Mouse (Mus musculus) midbrain, embryonic 15.5 days (tissue): ENCODE results near the gene Pdlim7. TPM values are rescaled to one million over a fixed set of nuclear protein-coding genes. Genes with fewer than 3 reads are reported as not detected.

Experiments
- ATAC-seq: fragments of 200-750 bp; cut with Nextera tagmentation; replicated peaks from 2 replicates; pipeline ENCODE4 v1.8.0; 2017; ENCODE audit warnings: moderate TSS enrichment
- H3K27ac ChIP-seq: fragments of 300-500 bp; sonication (generic); 2 replicates; pipeline ENCODE4 v1.5.1; 2015; ENCODE audit warnings: mild to moderate bottlenecking, inconsistent platforms
- H3K27me3 ChIP-seq: fragments of 300-500 bp; sonication (generic); replicated peaks from 2 replicates; pipeline ENCODE4 v1.6.1; 2015; ENCODE audit warnings: inconsistent platforms
- H3K36me3 ChIP-seq: fragments of 300-500 bp; sonication (generic); replicated peaks from 2 replicates; pipeline ENCODE4 v1.6.1; 2015; ENCODE audit warnings: inconsistent platforms
- H3K4me1 ChIP-seq: fragments of 300-500 bp; sonication (generic); 2 replicates; pipeline ENCODE4 v1.6.1; 2015; ENCODE audit warnings: inconsistent platforms
- H3K4me2 ChIP-seq: fragments of 300-500 bp; sonication (generic); 2 replicates; pipeline ENCODE4 v1.6.1; 2015; ENCODE audit warnings: inconsistent platforms, mild to moderate bottlenecking, moderate library complexity
- H3K4me3 ChIP-seq: fragments of 300-500 bp; sonication (generic); 2 replicates; pipeline ENCODE4 v1.5.1; 2015; ENCODE audit warnings: mild to moderate bottlenecking, inconsistent platforms
- H3K9ac ChIP-seq: fragments of 300-500 bp; sonication (generic); 2 replicates; pipeline ENCODE4 v1.6.1; 2015; ENCODE audit warnings: mild to moderate bottlenecking, inconsistent platforms
- H3K9me3 ChIP-seq: fragments of 300-500 bp; sonication (generic); 2 replicates; pipeline ENCODE4 v1.6.1; 2016; ENCODE audit warnings: inconsistent platforms
- WGBS: fragments of 180-500 bp; shearing (Covaris S2); methylation state at CpG from one replicate; pipeline ENCODE4 v1.1.7; 2015; ENCODE audit warnings: mixed read lengths; 5-methylcytosine and 5-hydroxymethylcytosine counted together
- polyA plus RNA-seq: library from polyadenylated mRNA; unstranded; fragments of >200 nt; fragmentation: Nextera tagmentation; extraction: Ambion mirVana; gene quantifications from 2 replicates; pipeline ENCODE4 v1.2.1, GENCODE M21; 2015

The Pdlim7 gene
- polyA plus RNA-seq, 1 experiment from 2014 or later, result 171 TPM

DNA sequence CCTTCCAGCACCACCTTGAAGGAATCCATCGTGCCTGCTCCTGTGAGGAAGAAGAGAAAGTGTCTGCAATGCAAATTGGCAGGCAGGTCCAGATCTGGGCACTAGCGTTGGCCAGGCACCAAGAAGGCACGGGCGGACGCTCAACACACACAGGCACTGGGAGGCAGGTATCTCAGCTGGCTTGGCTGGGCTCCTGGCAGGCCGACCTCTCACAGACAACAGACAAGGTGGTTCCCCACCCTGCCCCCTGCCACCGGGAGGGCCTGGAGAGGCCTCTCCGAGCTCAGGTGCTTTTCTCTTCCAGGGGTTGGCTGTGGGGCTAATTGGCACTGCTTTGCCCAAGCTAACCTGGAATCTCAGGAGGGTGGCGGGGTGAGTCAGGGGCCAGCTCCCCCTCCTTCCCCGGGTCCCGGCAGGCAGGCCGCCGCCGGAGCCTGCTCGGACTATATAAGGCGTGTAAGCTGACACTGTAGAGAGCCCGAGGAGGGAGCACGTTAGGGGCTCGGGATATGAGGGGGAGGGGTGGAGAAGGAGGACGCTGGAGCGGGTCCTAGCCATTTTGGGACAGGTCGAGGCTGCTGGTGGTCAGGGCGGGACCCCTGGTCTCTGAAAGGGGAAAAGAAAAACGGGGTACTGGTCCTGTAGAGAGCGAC, 971 bp downstream of the Pdlim7 start:
- Histone ChIP-seq H3K27me3 (no peaks in the 10 kb centered on the region), H3K4me2 (peak overlapping the region; percentile 87), H3K36me3 (peaks cover 7% of the 10 kb centered on the region; the same call in 1 of the 2 replicates), H3K9me3 (no peaks in the 10 kb centered on the region), H3K4me3 (peak overlapping the region; percentile 71), H3K4me1 (peaks cover 30% of the 10 kb centered on the region), H3K9ac (peak overlapping the region; percentile 80), H3K27ac (peak overlapping the region; percentile 82)
- WGBS, result 1% methylated on average over 25 of the region's 25 CpGs
- ATAC-seq, result peak; percentile 61

DNA sequence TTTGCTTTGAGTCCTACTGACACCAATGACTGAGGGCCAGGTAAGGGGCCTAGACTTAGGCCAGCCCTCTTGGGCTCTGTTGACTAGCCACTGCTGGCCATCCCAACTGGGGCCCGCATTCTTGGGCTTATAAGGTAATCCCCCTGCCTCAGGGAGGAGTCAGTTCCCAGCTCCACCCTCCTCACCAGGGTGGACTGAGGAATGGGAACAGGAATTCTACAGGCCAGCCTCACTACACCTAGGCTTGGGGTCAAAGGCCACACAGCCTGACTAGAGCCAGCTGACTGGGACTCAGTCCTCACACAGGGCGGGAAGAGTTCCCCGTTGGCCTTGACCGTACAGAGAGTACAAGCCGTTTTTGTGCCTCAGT, 2.0 kb downstream of the Pdlim7 start:
- Histone ChIP-seq H3K27me3 (no peaks in the 10 kb centered on the region), H3K4me2 (peak overlapping the region; percentile 87), H3K9ac (peak overlapping the region; percentile 6), H3K36me3 (peaks cover 16% of the 10 kb centered on the region), H3K9me3 (no peaks in the 10 kb centered on the region), H3K27ac (peak overlapping the region; percentile 66), H3K4me1 (peaks cover 30% of the 10 kb centered on the region), H3K4me3 (peak overlapping the region; percentile 71; the same call in 1 of the 2 replicates)
- 31% methylated on average over 5 of the region's 5 CpGs for WGBS
- ATAC-seq, result no peak

DNA sequence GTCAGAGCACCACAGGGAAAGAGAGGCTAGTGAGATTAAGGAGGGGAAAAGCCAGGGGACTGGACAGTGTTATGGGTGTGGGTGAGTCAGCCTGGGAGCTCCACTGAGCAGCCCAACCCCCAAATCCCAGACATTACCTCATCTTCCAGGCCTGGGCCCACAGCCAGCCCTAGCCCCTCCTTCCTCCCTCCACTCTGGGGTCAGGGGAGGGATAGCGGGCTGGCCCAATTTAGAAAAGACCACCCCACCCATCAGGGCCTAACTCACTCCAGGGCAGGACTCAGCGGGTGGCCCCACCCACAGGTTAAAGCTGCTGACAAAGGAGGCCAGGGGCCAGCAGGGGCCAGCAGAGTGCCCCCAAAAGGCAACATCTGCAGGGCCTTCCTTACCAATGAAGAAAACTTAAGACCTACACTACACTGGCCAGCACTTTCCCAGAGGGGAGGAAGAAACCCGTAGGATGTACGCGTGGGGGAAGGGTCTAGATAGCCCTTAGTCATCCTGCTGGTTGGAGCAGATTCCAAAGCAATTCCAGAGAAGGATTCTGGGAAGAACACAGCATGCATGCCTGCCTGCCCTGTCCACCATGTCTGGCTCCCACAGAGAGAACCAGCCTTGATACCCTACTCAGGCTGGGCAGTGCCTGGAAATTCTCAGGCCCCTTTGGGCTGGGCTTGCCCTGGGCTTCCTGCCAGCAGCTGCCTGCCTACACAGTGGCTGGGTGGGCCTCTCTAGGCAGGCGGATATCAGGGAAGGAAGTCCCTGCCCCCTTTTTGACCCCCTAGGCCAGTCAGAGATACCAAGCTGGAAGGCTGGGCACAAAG, 2.6 kb downstream of the Pdlim7 start:
- H3K9ac ChIP-seq, result peak overlapping the region; percentile 6
- H3K4me3 ChIP-seq, result no peak overlapping the region
- peak; percentile 35; the same call in 1 of the 2 replicates for ATAC-seq

DNA sequence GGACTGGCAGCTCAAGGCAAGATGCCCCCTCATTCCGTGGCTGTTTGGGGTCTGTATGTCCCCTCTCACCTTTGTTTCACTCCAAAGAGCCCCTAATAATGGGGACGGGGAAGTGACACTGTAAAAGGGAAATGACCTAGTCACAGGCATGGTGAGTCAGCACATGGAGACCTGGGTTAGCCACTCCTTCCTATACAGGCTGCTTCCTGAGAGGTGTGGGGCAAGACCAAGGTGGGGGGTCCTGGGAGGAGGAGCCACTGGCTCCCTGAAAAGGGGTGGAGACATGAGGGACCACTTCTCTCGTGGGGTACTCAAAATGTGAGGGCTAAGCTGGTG, 3.2 kb downstream of the Pdlim7 start:
- Histone ChIP-seq H3K36me3 (peaks cover 26% of the 10 kb centered on the region), H3K4me2 (no peak overlapping the region), H3K27me3 (no peaks in the 10 kb centered on the region), H3K9ac (no peak overlapping the region), H3K9me3 (no peaks in the 10 kb centered on the region), H3K4me1 (peaks cover 30% of the 10 kb centered on the region), H3K4me3 (no peak overlapping the region), H3K27ac (0 out of 2 replicates have a peak overlapping the region, but pooled peaks have one; percentile 0)
- WGBS, result 31% methylated on average over 3 of the region's 3 CpGs
- no peak for ATAC-seq

More for the DNA sequence above, 2.6 kb downstream of the Pdlim7 start:
- Histone ChIP-seq H3K4me2 (peak overlapping the region; percentile 87), H3K27me3 (no peaks in the 10 kb centered on the region), H3K36me3 (peaks cover 21% of the 10 kb centered on the region), H3K4me1 (peaks cover 30% of the 10 kb centered on the region), H3K9me3 (no peaks in the 10 kb centered on the region), H3K27ac (peak overlapping the region; percentile 66)
- WGBS, result 11% methylated on average over 6 of the region's 6 CpGs

DNA sequence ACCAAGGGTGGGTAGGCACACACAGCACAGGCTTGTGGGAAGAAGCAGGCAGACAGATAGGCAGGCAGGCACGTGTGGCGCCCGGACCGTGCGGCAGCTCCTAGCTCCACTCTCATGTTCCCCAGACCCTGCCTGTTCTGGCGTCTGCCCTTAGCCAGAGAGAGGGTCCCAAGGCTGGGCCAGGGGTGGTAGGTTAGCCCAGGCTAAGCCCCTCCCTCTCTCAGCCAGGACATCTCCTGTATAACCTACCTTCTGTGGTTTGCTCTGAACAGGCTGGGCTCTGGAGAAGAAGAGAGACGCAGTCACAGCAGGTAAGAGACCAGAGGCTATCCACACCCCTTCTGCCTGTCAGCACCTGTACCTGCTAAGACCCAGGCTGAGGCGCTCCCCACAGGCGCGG, 4.9 kb downstream of the Pdlim7 start:
- Histone ChIP-seq H3K4me2 (no peak overlapping the region), H3K4me1 (peaks cover 26% of the 10 kb centered on the region), H3K27ac (no peak overlapping the region), H3K27me3 (no peaks in the 10 kb centered on the region), H3K4me3 (no peak overlapping the region), H3K9me3 (no peaks in the 10 kb centered on the region), H3K9ac (no peak overlapping the region), H3K36me3 (peaks cover 40% of the 10 kb centered on the region)
- 92% methylated on average over 10 of the region's 10 CpGs for WGBS
- no peak for ATAC-seq

DNA sequence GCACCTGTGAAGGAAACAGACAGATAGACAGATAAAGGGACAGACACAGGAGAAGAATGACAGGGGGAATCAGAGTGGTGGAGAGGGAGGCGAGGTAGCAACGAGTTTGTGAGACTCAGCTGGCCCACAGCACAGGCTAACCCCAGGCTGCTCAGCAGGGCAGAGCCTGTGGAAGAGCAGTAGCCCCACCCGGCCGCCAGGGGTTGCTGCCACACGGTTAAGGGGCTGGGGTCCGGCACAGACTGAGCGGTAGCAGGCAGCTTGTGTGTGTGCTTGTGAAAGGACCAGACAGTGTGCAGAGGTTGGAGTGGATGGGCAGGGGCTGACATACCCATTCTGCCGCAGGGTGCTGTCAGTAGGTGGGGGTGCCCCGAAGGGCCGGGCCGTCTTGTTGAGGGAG, 5.6 kb downstream of the Pdlim7 start:
- no peaks in the 10 kb centered on the region for H3K9me3 ChIP-seq
- ATAC-seq, result no peak
- H3K4me1 ChIP-seq, result peaks cover 26% of the 10 kb centered on the region
- H3K27ac ChIP-seq, result no peak overlapping the region
- 64% methylated on average over 11 of the region's 11 CpGs for WGBS
- H3K4me2 ChIP-seq, result no peak overlapping the region
- no peak overlapping the region for H3K9ac ChIP-seq
- H3K4me3 ChIP-seq, result no peak overlapping the region
- H3K27me3 ChIP-seq, result no peaks in the 10 kb centered on the region
- H3K36me3 ChIP-seq, result peaks cover 40% of the 10 kb centered on the region

DNA sequence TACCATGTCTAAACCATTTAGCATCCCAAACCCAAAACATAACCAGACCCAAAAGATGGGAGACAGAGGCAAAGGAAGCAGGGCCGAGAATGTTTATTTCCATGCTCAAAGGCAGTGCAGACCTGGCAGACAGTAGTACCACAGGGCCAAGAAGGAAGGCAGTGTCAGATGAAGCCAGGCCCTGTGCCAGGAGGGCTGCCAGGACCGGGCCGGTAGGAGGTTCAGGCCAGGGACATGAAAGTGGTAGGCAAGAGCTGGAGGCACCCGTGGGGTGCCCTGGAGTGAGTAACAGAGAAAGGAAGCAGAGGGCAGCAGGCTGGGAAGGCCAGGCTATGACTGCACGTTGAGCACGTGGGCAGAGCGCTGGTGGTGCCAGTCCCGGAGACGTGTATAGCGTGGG, 6.8 kb downstream of the Pdlim7 start:
- Histone ChIP-seq H3K9me3 (no peaks in the 10 kb centered on the region), H3K4me1 (peaks cover 16% of the 10 kb centered on the region), H3K4me3 (no peak overlapping the region), H3K27ac (no peak overlapping the region), H3K4me2 (no peak overlapping the region), H3K9ac (no peak overlapping the region), H3K27me3 (no peaks in the 10 kb centered on the region), H3K36me3 (peaks cover 40% of the 10 kb centered on the region)
- 93% methylated on average over 10 of the region's 10 CpGs for WGBS
- ATAC-seq, result no peak

DNA sequence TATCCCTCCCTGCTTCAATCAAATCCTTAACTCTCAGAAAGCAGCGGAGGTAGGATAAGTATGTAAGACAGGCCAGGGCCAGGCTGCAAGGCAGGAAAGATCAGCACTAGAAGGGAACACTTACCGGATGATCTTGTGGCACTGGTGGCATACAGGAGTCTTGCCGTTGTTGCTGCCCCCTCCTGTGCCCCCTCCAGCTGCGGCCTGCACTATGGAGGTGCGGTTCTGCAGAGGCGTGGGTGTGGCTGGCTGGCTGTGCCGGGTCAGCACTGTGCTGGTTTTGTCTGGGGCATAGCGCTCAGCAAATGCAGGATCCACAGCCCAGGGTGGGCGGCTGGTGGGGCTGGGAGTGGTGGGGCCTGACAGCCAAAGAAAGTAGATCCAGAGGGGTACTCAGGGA, 7.7 kb downstream of the Pdlim7 start:
- Histone ChIP-seq H3K9ac (no peak overlapping the region), H3K4me1 (peaks cover 7% of the 10 kb centered on the region), H3K27me3 (no peaks in the 10 kb centered on the region), H3K36me3 (peaks cover 40% of the 10 kb centered on the region), H3K9me3 (no peaks in the 10 kb centered on the region), H3K4me3 (no peak overlapping the region), H3K27ac (no peak overlapping the region), H3K4me2 (no peak overlapping the region)
- no peak for ATAC-seq
- WGBS, result 97% methylated on average over 9 of the region's 9 CpGs

DNA sequence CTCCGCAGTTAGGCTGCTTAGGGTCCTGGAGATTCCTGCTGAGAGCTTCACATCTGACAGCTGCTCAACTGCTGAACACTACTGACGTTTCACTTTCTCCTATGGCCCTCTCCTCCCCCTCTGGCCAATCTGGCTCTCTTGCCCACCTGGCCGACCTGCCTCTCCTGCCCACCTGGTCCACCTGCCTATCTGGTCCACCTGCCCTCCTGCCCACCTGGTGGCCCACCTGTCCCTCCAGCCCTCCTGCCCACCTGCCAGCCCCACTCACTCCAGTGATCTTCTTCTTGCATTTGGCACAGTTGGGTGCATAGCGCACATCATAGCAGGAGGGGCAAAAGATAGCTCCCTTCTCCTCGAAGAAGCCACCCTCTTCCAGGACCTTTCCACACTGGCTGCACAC, 9.1 kb downstream of the Pdlim7 start:
- Histone ChIP-seq H3K4me3 (no peak overlapping the region), H3K9ac (no peak overlapping the region), H3K4me1 (no peaks in the 10 kb centered on the region), H3K27ac (no peak overlapping the region), H3K4me2 (no peak overlapping the region), H3K27me3 (no peaks in the 10 kb centered on the region), H3K9me3 (no peaks in the 10 kb centered on the region), H3K36me3 (peaks cover 43% of the 10 kb centered on the region)
- 86% methylated on average over 5 of the region's 5 CpGs for WGBS
- ATAC-seq, result no peak

DNA sequence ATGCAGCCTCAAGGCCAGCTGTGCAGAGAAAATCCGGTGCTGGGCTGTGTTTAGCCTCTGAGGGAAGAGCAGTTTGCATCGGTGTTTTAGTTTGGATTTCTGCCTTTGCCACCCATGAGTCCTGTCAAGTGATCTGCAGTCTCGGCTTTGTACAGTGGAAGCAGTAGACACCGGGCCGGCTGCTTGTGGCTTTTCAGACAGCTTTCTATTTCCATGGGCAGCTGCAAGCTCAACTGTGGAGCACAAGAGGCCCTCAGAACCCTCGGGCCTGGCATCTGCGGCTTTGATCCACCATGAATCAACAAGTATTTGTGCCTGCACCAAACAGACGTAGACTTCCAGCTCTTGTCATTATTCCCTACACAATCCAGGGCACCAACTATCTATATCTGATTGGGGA, 11.1 kb downstream of the Pdlim7 start:
- ATAC-seq, result no peak

DNA sequence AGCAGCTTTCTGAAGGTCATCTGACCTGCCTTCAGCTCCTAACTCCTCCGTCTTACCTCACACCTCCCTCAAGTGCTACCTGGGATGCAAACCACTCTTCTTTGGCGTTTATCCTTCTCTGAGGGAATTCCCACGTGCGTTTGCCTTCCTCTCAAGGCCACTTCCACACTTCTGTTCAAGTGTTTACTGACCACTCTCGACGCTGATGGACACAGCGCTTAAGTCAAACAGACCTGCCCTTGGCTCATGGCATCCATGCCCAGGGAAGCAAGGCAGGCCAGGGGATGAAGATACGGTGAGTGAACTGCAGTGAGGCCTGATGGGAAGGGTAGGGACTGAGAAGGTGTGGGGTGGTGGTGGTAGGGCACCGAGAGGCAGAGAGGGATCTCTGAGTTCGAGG, 12.9 kb downstream of the Pdlim7 start:
- Histone ChIP-seq H3K4me1 (peaks cover 15% of the 10 kb centered on the region), H3K27me3 (no peaks in the 10 kb centered on the region), H3K4me2 (no peak overlapping the region), H3K9ac (no peak overlapping the region), H3K36me3 (peaks cover 21% of the 10 kb centered on the region; the same call in 1 of the 2 replicates), H3K27ac (no peak overlapping the region), H3K9me3 (no peaks in the 10 kb centered on the region), H3K4me3 (no peak overlapping the region)
- WGBS, result 84% methylated on average over 10 of the region's 10 CpGs
- ATAC-seq, result no peak

More for the DNA sequence above, 11.1 kb downstream of the Pdlim7 start:
- WGBS, result 87% methylated on average over 8 of the region's 8 CpGs
- no peaks in the 10 kb centered on the region for H3K27me3 ChIP-seq
- no peak overlapping the region for H3K4me3 ChIP-seq
- H3K4me1 ChIP-seq, result 0 out of 2 replicates have a peak, but pooled peaks cover 3% of the 10 kb centered on the region
- no peak overlapping the region for H3K27ac ChIP-seq
- no peak overlapping the region for H3K9ac ChIP-seq
- no peaks in the 10 kb centered on the region for H3K9me3 ChIP-seq
- no peak overlapping the region for H3K4me2 ChIP-seq
- peaks cover 37% of the 10 kb centered on the region for H3K36me3 ChIP-seq

DNA sequence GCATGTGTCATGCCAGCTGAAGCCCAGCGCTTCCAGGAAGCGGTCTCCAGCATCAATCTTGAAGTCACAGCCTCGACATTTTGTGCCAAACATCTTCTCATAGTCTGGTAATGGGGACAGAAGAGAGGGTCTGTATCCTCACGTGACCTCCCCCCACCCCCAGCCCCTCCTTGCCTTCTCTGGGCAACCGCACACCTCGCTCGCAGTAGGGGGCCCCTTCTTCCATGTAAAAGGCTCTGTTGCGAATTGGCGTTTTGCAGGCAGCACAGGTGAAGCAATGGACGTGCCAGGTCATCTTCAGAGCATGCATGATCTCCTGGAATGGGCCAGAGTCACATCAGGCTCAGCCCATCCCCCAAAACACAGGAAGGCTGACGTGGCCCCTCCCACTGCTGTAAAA, 14.6 kb downstream of the Pdlim7 start:
- no peak overlapping the region for H3K4me2 ChIP-seq
- H3K4me3 ChIP-seq, result no peak overlapping the region
- 47% methylated on average over 11 of the region's 11 CpGs for WGBS
- no peak for ATAC-seq
- no peak overlapping the region for H3K27ac ChIP-seq
- peaks cover 30% of the 10 kb centered on the region for H3K4me1 ChIP-seq
- H3K27me3 ChIP-seq, result no peaks in the 10 kb centered on the region
- 0 out of 2 replicates have a peak, but pooled peaks cover 7% of the 10 kb centered on the region for H3K36me3 ChIP-seq
- no peaks in the 10 kb centered on the region for H3K9me3 ChIP-seq
- no peak overlapping the region for H3K9ac ChIP-seq
